Mouse (Mus musculus) lung, postnatal 0 days (tissue): ENCODE measurements around the gene Sycp3.
A peak's percentile ranks its signal among the peaks of the same experiment; 100 is the strongest.

Source experiments
- CTCF ChIP-seq: IDR thresholded peaks from 2 replicates; pipeline ENCODE4 v1.5.1; 2016; ENCODE audit warnings: antibody characterized with exemption, mild to moderate bottlenecking
- EP300 ChIP-seq: IDR thresholded peaks from 2 replicates; pipeline ENCODE4 v1.6.1; 2016; ENCODE audit warnings: antibody characterized with exemption, mild to moderate bottlenecking, control low read depth

GRCm38 (mm10) chr10:88491632-88492031, 32.3 kb downstream of the Sycp3 start:
- TF ChIP-seq CTCF (0 out of 2 replicates have a peak, but pooled peaks have one; percentile 12), EP300 (no peak)
